Mouse (Mus musculus) erythroid progenitor cell, adult 5-6 weeks (primary cell): ENCODE measurements around the gene Taf11. TPM values are rescaled to one million over a fixed set of nuclear protein-coding genes. Genes with fewer than 3 reads are reported as not detected.
A peak's percentile ranks its signal among the peaks of the same experiment; 100 is the strongest.

Experiments
- ATAC-seq: replicated peaks from 2 replicates; pipeline ENCODE4 v1.8.0; 2016; ENCODE audit warnings: moderate number of reproducible peaks, mild to moderate bottlenecking, moderate TSS enrichment, inconsistent platforms; ENCODE audit not compliant: poor library complexity, low FRiP score, severe bottlenecking
- total RNA-seq, 2 experiments: library from RNA; stranded (forward) in 1 of 2; stranded (reverse) in 1 of 2; fragments of 150-400 nt in 1 of 2; fragments of 186-747, 209-891 nt in 1 of 2; gene quantifications; 2 replicates each; pipeline versions ENCODE4 v1.2.3 to v1.2.4; 2015 to 2017; ENCODE audit warnings: low replicate concordance in 2 of 2

The Taf11 gene
- total RNA-seq, 2 experiments from 2014 or later: 14.3 to 15.1 TPM

- no peak for ATAC-seq
These were observed 15.4 kb upstream of the Taf11 start for GRCm38 (mm10) chr17:27925054-27925453.

GRCm38 (mm10) chr17:27922174-27922712, 12.6 kb upstream of the Taf11 start:
- no peak for ATAC-seq

DNA sequence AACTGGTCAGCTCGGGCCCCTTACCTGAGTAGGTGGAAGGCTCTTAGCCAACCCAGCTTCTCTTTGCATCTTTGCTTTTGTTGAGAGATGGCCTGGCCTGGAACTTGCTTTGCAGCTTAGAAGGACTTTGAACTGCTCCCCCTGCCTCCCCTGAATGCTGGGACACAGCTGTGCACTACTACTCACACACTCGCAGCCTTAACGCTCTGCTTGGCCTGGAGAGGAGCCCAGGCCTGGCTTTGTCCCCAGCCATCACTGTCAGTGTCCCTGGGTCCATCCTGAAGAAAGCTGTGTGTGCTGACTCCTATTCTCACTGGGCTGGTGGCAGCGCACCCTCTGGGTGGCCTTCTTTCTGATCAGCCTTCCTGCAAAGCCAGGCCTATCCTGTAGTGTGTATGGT, 11.0 kb upstream of the Taf11 start:
- no peak for ATAC-seq

- ATAC-seq: no peak
These were observed 6.7 kb upstream of the Taf11 start for GRCm38 (mm10) chr17:27916366-27916765.

DNA sequence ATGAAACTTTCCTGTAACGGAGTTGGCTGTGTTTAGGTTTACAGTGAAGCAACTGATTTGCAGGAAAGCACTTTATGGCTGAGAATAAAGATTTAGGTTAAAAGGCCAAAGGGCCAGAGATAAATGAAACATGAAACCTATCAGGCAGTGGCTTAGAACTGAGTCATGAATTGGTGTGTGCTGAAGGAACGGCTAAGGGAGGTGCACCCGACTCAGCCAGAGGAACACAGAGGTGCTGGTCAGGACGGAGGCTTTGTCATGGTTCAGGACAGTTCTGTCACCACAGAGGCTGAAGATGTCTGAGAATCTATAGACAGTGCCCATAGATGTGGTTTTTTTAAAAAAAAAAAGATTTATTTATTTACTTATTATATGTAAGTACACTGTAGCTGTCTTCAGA, 5.1 kb upstream of the Taf11 start:
- ATAC-seq: no peak

DNA sequence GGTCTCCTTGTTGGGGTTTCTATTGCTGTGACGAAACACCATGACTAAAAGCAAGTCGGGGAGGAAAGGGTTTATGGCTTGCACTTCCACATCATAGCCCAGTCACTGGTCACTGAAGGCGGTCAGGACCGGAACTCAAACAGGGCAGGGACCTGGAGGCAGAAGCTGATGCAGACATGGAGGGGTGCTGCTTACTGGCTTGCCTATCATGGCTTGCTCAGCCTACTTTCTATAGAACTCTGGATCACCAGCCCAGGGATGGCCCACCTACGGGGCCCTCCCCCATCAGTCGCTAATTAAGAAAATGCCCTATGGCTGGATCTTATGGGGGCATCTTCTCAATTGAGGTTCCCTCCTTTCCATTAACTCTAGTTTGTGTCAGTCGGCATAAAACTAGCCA, 1.7 kb upstream of the Taf11 start:
- ATAC-seq: no peak

DNA sequence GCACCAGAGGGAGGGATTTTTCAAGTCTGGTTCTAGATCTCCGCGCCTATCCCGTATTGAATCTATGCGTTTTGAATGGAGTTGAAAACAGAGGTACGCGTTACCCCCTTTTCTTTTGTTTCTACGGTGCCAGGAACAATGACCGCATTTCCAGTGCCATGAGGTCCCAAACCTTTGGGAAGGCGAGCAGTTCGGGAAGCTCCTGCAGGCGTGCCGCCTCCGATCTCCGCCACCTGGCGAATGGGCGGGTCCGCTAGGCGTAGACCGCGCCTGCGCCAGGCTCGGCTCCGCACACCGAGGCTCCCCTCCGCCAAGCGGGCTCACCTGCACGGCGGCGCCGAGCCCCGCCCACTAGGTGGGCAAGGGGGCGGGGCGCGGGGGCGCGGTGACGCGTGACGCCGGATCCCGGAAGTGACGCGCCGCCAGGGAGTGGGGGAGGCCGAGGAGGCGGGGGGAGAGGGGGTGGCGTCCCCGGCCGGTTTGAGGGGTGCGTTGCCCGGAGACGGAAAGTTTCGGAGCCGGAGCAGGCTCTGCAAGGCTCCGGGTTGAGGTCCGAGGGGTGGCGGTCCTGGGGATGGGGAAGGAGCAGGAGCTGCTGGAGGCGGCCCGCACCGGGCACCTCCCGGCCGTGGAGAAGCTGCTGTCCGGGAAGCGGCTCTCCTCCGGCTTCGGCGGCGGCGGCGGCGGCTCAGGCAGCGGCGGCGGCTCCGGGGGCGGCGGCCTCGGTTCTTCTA, 589 bp downstream of the Taf11 start, which contains the start of gene Anks1:
Gene Anks1 (plus strand): TSS at position 419 of the 734 bp plus-strand sequence.
- peak; percentile 69 for ATAC-seq

DNA sequence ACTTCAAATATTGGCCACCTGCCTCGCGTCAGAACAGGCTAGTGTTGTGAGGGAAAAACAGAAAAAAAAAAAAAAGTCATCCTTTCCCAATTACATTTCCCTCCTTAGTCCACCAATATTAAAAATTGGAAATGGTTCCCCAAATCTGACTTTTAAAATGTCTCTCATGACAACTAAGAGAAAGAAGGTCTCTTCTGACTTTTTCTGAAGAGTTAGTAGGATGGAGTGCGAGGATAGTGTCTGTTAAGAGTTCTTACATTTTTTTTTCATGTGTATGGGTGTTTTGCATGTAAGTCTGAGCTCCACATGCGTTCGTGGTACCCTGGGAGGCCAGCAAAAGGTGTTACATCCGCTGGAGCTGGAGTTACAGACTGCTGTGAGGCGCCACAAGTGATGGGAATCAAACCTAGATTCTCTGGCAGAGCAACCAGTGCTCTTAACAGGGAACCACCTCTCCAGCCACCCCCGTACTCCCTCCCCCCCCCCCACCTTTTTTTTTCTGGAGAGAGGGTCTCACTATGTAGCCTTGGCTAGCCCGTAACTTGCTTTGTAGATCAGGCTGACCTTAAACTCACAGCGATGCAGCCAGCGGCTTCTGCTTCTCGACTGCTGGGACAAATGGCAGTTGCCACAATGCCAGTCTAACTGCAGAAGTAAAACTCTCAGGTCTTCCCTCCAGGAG, 1.3 kb downstream of the Taf11 start:
- no peak for ATAC-seq

- ATAC-seq: peak; percentile 86
These were observed 2.0 kb downstream of the Taf11 start for GRCm38 (mm10) chr17:27907512-27908205.

GRCm38 (mm10) chr17:27886499-27887210, 23.0 kb downstream of the Taf11 start:
- no peak for ATAC-seq

- no peak for ATAC-seq
These were observed 25.6 kb downstream of the Taf11 start for GRCm38 (mm10) chr17:27883994-27884393.

DNA sequence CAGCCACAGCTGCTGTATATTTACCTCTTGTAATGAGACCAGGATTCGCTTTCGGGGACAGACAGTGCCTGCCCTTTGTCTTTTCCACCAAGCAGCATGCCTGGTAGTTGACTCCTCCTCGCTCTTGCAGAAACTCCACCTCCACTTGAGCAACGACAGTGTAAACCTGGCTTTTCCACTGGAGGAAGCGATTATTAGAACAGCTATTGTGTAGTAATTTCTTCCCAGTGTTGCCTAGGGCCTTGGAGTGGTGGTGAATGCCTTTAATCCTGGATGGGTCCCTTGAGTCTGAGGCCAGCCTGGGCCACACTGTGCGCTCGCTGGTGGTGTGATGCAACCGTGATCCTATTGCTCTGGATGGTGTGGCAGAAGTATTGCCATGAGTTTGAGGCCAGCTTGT, 26.5 kb downstream of the Taf11 start:
- no peak for ATAC-seq

- ATAC-seq: 0 out of 2 replicates have a peak, but pooled peaks have one; percentile 35
These were observed 28.1 kb downstream of the Taf11 start for GRCm38 (mm10) chr17:27881518-27881917.

- ATAC-seq: peak; percentile 62
These were observed 35.1 kb downstream of the Taf11 start for GRCm38 (mm10) chr17:27874510-27874909.

DNA sequence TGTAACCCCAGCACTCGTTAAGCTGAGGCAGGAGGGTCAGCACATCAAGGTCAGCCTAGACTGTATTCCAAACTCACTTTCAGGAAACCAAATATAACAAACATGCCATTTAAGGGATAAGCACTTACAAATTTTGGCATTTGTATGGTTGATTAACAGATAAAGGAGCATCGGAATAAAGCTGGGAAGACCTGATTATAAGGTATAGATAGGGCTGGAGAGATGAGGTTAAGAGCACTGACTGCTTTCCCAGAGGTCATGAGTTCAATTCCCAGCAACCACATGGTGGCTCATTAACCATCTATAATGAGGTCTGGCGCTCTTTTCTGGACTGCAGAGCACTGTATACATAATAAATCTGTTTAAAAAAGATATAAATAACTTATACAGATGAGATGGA, 36.1 kb downstream of the Taf11 start:
- ATAC-seq: no peak

DNA sequence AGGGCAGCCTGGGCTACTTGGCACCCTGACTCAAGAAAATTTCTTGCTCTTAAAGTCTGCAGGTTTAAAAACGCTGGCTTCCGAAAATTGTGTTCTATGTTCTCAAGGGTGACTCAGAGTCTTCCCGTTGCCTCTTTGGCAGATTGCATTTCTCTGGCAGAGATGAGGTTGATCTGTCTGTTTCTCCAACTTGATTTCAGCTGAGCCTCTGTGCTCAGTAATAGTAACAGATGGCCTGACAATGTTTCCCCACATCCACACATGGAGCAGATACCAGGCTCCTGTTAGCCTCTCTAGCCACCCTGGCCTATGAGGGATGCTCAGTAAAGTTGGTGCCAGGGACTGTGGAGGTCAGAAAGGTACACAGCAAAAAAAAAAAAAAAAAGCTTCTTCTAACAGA, 37.8 kb downstream of the Taf11 start:
- ATAC-seq: no peak

DNA sequence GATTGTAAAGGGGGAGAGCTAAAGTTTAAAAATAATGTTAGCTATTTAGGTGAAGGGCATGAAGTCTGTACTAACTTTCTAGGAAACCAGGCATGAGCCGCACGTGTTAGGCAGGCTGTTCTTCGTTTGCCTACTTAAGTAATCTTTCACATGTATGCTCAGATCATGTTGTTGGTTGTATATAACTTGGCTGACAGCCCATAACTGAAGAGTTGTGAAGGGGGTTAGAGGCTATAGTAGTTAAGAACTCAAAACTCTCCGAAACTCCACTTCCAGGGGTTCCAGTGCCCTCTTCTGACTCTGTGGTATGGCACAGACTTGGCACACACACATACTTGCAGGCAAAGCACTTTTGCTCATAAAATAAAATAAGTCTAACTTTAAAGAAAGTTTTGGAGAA, 42.9 kb downstream of the Taf11 start:
- no peak for ATAC-seq

DNA sequence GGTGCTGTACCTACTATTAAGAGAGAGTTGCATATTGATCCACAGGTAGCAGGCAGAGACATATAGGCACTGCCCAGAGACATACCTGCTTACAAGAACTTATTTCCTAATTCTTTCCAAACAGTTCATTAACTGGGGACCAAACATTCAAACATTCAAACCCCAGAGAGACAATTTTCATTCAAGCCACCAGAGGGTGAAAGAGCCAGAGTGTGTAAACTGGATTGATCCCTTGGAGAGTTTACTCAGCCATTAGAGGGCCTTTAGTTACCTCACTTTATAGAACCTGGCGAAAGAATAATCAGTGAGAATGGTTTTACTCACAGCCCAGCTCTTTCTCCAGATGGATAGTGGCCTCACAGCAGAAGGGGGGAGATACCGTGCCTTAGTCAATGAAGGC, 44.2 kb downstream of the Taf11 start:
- no peak for ATAC-seq

- no peak for ATAC-seq
These were observed 50.5 kb downstream of the Taf11 start for GRCm38 (mm10) chr17:27859131-27859530.
